Mouse (Mus musculus) MEL (cell line): Measurements from ENCODE around the gene Tmem41a. TPM values are rescaled to one million over a fixed set of nuclear protein-coding genes. Genes with fewer than 3 reads are reported as not detected.

Source experiments
- DNase-seq: peaks from one replicate; pipeline ENCODE4 v3.0.0; 2011; ENCODE audit warnings: low read depth, low spot score
- H3K27ac ChIP-seq: 2 replicates; pipeline ENCODE4 v1.5.1; 2012; ENCODE audit warnings: low read depth, mild to moderate bottlenecking, control low read depth, low read length, moderate library complexity; ENCODE audit not compliant: control insufficient read depth
- H3K27me3 ChIP-seq, 2 experiments: fragments of 150-350 bp in 1 of 2; sonication (generic) in 1 of 2; 2 replicates each; pipeline ENCODE4 v1.6.1; 2012; ENCODE audit warnings: low read length in 2 of 2, mild to moderate bottlenecking in 2 of 2, improper control_type of control experiment in 1 of 2, moderate library complexity in 1 of 2; ENCODE audit not compliant: insufficient read depth in 2 of 2, control insufficient read depth in 1 of 2
- H3K36me3 ChIP-seq, 2 experiments: 2 replicates each; pipeline ENCODE4 v1.6.1; 2012 to 2014; ENCODE audit warnings: low read length in 2 of 2, improper control_type of control experiment in 1 of 2, inconsistent platforms in 1 of 2, mild to moderate bottlenecking in 1 of 2; ENCODE audit not compliant: insufficient read depth in 2 of 2, control insufficient read depth in 1 of 2
- H3K4me1 ChIP-seq, 2 experiments: fragments of 150-350 bp in 1 of 2; sonication (generic) in 1 of 2; 2 replicates each; pipeline ENCODE4 v1.6.1; 2012; ENCODE audit warnings: low read length in 2 of 2, improper control_type of control experiment in 1 of 2, mild to moderate bottlenecking in 1 of 2; ENCODE audit not compliant: insufficient read depth in 2 of 2, control insufficient read depth in 1 of 2
- H3K4me3 ChIP-seq, 2 experiments: fragments of 150-350 bp in 1 of 2; sonication (generic) in 1 of 2; 2 replicates each; pipeline ENCODE4 v1.5.1; 2012; ENCODE audit warnings: low read depth in 2 of 2, low read length in 2 of 2, mild to moderate bottlenecking in 2 of 2, moderate library complexity in 2 of 2, control low read depth in 1 of 2, improper control_type of control experiment in 1 of 2; ENCODE audit not compliant: control insufficient read depth in 1 of 2, insufficient read depth in 1 of 2
- H3K79me2 ChIP-seq: 2 replicates; pipeline ENCODE4 v1.6.1; 2012; ENCODE audit warnings: mild to moderate bottlenecking, low read length, moderate library complexity; ENCODE audit not compliant: control insufficient read depth, poor library complexity, insufficient read depth
- H3K9ac ChIP-seq: 2 replicates; pipeline ENCODE4 v1.6.1; 2012; ENCODE audit warnings: low read depth, mild to moderate bottlenecking, control low read depth, low read length, moderate library complexity; ENCODE audit not compliant: control insufficient read depth, poor library complexity, severe bottlenecking
- H3K9me3 ChIP-seq: fragments of 150-350 bp; sonication (generic); replicated peaks from 2 replicates; pipeline ENCODE4 v1.6.1; 2012; ENCODE audit warnings: mild to moderate bottlenecking, low read length, improper control_type of control experiment, moderate library complexity; ENCODE audit not compliant: insufficient read depth
- BHLHE40 ChIP-seq: IDR thresholded peaks from 2 replicates; pipeline ENCODE4 v1.6.1; 2012; ENCODE audit warnings: low read depth, mild to moderate bottlenecking, inconsistent platforms, low read length, improper control_type of control experiment, borderline replicate concordance
- CHD1 ChIP-seq: IDR thresholded peaks from 2 replicates; pipeline ENCODE4 v1.6.1; 2012; ENCODE audit warnings: low read depth, mild to moderate bottlenecking, inconsistent platforms, low read length, improper control_type of control experiment
- CTCF ChIP-seq, 3 experiments: IDR thresholded peaks in 2 of 3; conservative IDR thresholded peaks in 1 of 3; 2 replicates each; pipeline ENCODE4 v1.5.1; 2011 to 2012; ENCODE audit warnings: low read length in 3 of 3, low read depth in 2 of 3, mild to moderate bottlenecking in 2 of 3, improper control_type of control experiment in 1 of 3, inconsistent platforms in 1 of 3, mixed read lengths in 1 of 3, moderate library complexity in 1 of 3; ENCODE audit not compliant: control insufficient read depth in 1 of 3, insufficient read depth in 1 of 3, poor library complexity in 1 of 3, severe bottlenecking in 1 of 3
- ELF1 ChIP-seq: IDR thresholded peaks from 2 replicates; pipeline ENCODE4 v1.6.1; 2014; ENCODE audit warnings: low read depth, mild to moderate bottlenecking, inconsistent platforms, low read length, improper control_type of control experiment, moderate library complexity
- EP300 ChIP-seq, 2 experiments: IDR thresholded peaks; 2 replicates each; pipeline ENCODE4 v1.6.1; 2011; ENCODE audit warnings: improper control_type of control experiment in 2 of 2, low read length in 2 of 2, low read depth in 1 of 2, mild to moderate bottlenecking in 1 of 2
- ETS1 ChIP-seq: IDR thresholded peaks from 2 replicates; pipeline ENCODE4 v1.6.1; 2012; ENCODE audit warnings: low read depth, mild to moderate bottlenecking, inconsistent platforms, low read length, improper control_type of control experiment, moderate library complexity
- GABPA ChIP-seq: IDR thresholded peaks from 2 replicates; pipeline ENCODE4 v1.6.1; 2012; ENCODE audit warnings: low read depth, mild to moderate bottlenecking, inconsistent platforms, low read length, improper control_type of control experiment, moderate library complexity
- GATA1 ChIP-seq: IDR thresholded peaks from 2 replicates; pipeline ENCODE4 v1.6.1; 2011; ENCODE audit warnings: low read depth, low read length, improper control_type of control experiment
- HCFC1 ChIP-seq: IDR thresholded peaks from 2 replicates; pipeline ENCODE4 v1.6.1; 2012; ENCODE audit warnings: low read depth, mild to moderate bottlenecking, inconsistent platforms, low read length, improper control_type of control experiment, moderate library complexity
- JUND ChIP-seq: IDR thresholded peaks from 2 replicates; pipeline ENCODE4 v1.6.1; 2011; ENCODE audit warnings: low read depth, mild to moderate bottlenecking, improper control_type of control experiment, low read length
- KAT2A ChIP-seq: conservative IDR thresholded peaks from 2 replicates; pipeline ENCODE4 v1.6.1; 2012; ENCODE audit warnings: low read depth, low read length, improper control_type of control experiment, inconsistent platforms
- MAFK ChIP-seq: IDR thresholded peaks from 2 replicates; pipeline ENCODE4 v1.6.1; 2011; ENCODE audit warnings: low read depth, mild to moderate bottlenecking, low read length, improper control_type of control experiment, borderline replicate concordance
- MAZ ChIP-seq: IDR thresholded peaks from 2 replicates; pipeline ENCODE4 v1.6.1; 2012; ENCODE audit warnings: low read depth, mild to moderate bottlenecking, inconsistent platforms, low read length, improper control_type of control experiment
- MXI1 ChIP-seq: IDR thresholded peaks from 2 replicates; pipeline ENCODE4 v1.6.1; 2011; ENCODE audit warnings: mild to moderate bottlenecking, low read depth, low read length, improper control_type of control experiment
- NRF1 ChIP-seq: IDR thresholded peaks from 2 replicates; pipeline ENCODE4 v1.6.1; 2014; ENCODE audit warnings: low read depth, mild to moderate bottlenecking, inconsistent platforms, low read length, improper control_type of control experiment, moderate library complexity; ENCODE audit not compliant: poor library complexity, insufficient read depth, severe bottlenecking
- POLR2A ChIP-seq, 2 experiments: IDR thresholded peaks; 2 replicates each; pipeline ENCODE4 v1.6.1; 2011 to 2012; ENCODE audit warnings: low read length in 2 of 2, mild to moderate bottlenecking in 2 of 2, control low read depth in 1 of 2, improper control_type of control experiment in 1 of 2, low read depth in 1 of 2, moderate library complexity in 1 of 2; ENCODE audit not compliant: control insufficient read depth in 1 of 2, insufficient read depth in 1 of 2, poor library complexity in 1 of 2
- POLR2AphosphoS2 ChIP-seq: IDR thresholded peaks from 2 replicates; pipeline ENCODE4 v1.6.1; 2011; ENCODE audit warnings: low read length, improper control_type of control experiment
- POLR2AphosphoS5 ChIP-seq: IDR thresholded peaks from 2 replicates; pipeline ENCODE4 v1.6.1; 2012; ENCODE audit warnings: low read depth, borderline replicate concordance, mild to moderate bottlenecking, inconsistent platforms, low read length, moderate library complexity, mixed read lengths
- RAD21 ChIP-seq: IDR thresholded peaks from 2 replicates; pipeline ENCODE4 v1.6.1; 2011; ENCODE audit warnings: mild to moderate bottlenecking, low read depth, low read length, improper control_type of control experiment
- RCOR1 ChIP-seq: IDR thresholded peaks from 2 replicates; pipeline ENCODE4 v1.6.1; 2012; ENCODE audit warnings: low read depth, mild to moderate bottlenecking, inconsistent platforms, low read length, improper control_type of control experiment
- SMC3 ChIP-seq: IDR thresholded peaks from 2 replicates; pipeline ENCODE4 v1.6.1; 2011; ENCODE audit warnings: low read depth, low read length, improper control_type of control experiment
- TBP ChIP-seq: IDR thresholded peaks from 2 replicates; pipeline ENCODE4 v1.8.0; 2011; ENCODE audit warnings: low read depth, low read length, improper control_type of control experiment
- TCF12 ChIP-seq: IDR thresholded peaks from 2 replicates; pipeline ENCODE4 v1.6.1; 2014; ENCODE audit warnings: low read depth, mild to moderate bottlenecking, inconsistent platforms, low read length, improper control_type of control experiment, moderate library complexity
- USF1 ChIP-seq: IDR thresholded peaks from 2 replicates; pipeline ENCODE4 v1.6.1; 2014; ENCODE audit warnings: low read depth, mild to moderate bottlenecking, inconsistent platforms, low read length, improper control_type of control experiment, moderate library complexity
- ZC3H11A ChIP-seq: IDR thresholded peaks from 2 replicates; pipeline ENCODE4 v1.6.1; 2012; ENCODE audit warnings: low read depth, mild to moderate bottlenecking, inconsistent platforms, low read length, improper control_type of control experiment
- ZKSCAN1 ChIP-seq: IDR thresholded peaks from 2 replicates; pipeline ENCODE4 v1.6.1; 2012; ENCODE audit warnings: low read depth, mild to moderate bottlenecking, inconsistent platforms, low read length, improper control_type of control experiment, moderate library complexity
- ZMIZ1 ChIP-seq: IDR thresholded peaks from 2 replicates; pipeline ENCODE4 v1.6.1; 2012; ENCODE audit warnings: low read depth, mild to moderate bottlenecking, inconsistent platforms, low read length, improper control_type of control experiment, moderate library complexity
- polyA plus RNA-seq, 2 experiments: library from polyadenylated mRNA; stranded (reverse) in 1 of 2; unstranded in 1 of 2; fragments of >175 nt in 1 of 2; fragments of >200 nt in 1 of 2; gene quantifications; 2 replicates each; pipeline versions ENCODE4 v1.2.1 to v1.2.4; 2012; ENCODE audit warnings: low replicate concordance in 2 of 2, low read depth in 1 of 2; ENCODE audit not compliant: insufficient read length in 2 of 2, insufficient read depth in 1 of 2, missing spikeins in 1 of 2
- total RNA-seq: library from RNA; depleted of rRNA; stranded (reverse); fragments of 300-350 nt; gene quantifications from 2 replicates; pipeline ENCODE4 v1.2.3, GENCODE M21; 2012

Gene Tmem41a
- total and polyA plus RNA-seq, 3 experiments: 32.9 to 50.3 TPM; not detected in 1

- Histone ChIP-seq H3K4me1 (no peaks in the 10 kb centered on the region), H3K27ac (no peak overlapping the region), H3K9me3 (no peaks in the 10 kb centered on the region), H3K79me2 (no peaks in the 10 kb centered on the region), H3K36me3 (no peaks in the 10 kb centered on the region), H3K9ac (no peak overlapping the region), H3K4me3 (no peak overlapping the region), H3K27me3 (peaks cover 0 to 2% of the 10 kb centered on the region in 2 experiments; a peak in 1 of 4 replicates)
- no peak for DNase-seq
- no peak for TF ChIP-seq ETS1
- no peak for TF ChIP-seq POLR2AphosphoS2
- TF ChIP-seq ZMIZ1: no peak
- no peak for TF ChIP-seq MAFK
Observed at GRCm38 (mm10) chr16:21971446-21971845, 24.1 kb upstream of the Tmem41a start.

- DNase-seq: no peak
Observed at GRCm38 (mm10) chr16:21970536-21970935, 23.2 kb upstream of the Tmem41a start.

GRCm38 (mm10) chr16:21969874-21970273, 22.5 kb upstream of the Tmem41a start:
- no peak for TF ChIP-seq GATA1
- TF ChIP-seq POLR2A (IDR thresholded peaks at IDR 0.05; ENCODE audit: control insufficient read depth in 1 of 2, insufficient read depth in 1 of 2, low read depth in 1 of 2, low read length in 2 of 2, poor library complexity in 1 of 2): no peak
- no peak for TF ChIP-seq SMC3
- TF ChIP-seq CTCF (IDR thresholded peaks at IDR 0.05 in 2 of 3, conservative IDR thresholded peaks at IDR 0.05 in 1 of 3; ENCODE audit: control insufficient read depth in 1 of 3, insufficient read depth in 1 of 3, low read depth in 2 of 3, low read length in 3 of 3, poor library complexity in 1 of 3, severe bottlenecking in 1 of 3): no peak
- TF ChIP-seq GABPA: no peak
- no peak for TF ChIP-seq RAD21
- no peak for TF ChIP-seq ZMIZ1
- no peak for TF ChIP-seq RCOR1
- no peak for TF ChIP-seq ELF1
- no peak for TF ChIP-seq EP300 (IDR thresholded peaks at IDR 0.05; ENCODE audit: low read depth in 1 of 2, low read length in 2 of 2)
- no peak for TF ChIP-seq POLR2AphosphoS5
- no peak for TF ChIP-seq KAT2A
- TF ChIP-seq BHLHE40: no peak
- TF ChIP-seq HCFC1: no peak
- Histone ChIP-seq H3K4me1 (no peaks in the 10 kb centered on the region), H3K36me3 (no peaks in the 10 kb centered on the region), H3K27ac (no peak overlapping the region), H3K9ac (no peak overlapping the region), H3K27me3 (peaks cover 0 to 2% of the 10 kb centered on the region in 2 experiments; a peak in 1 of 4 replicates), H3K4me3 (no peak overlapping the region), H3K79me2 (no peaks in the 10 kb centered on the region), H3K9me3 (no peaks in the 10 kb centered on the region)
- no peak for DNase-seq

More at GRCm38 (mm10) chr16:21970536-21970935, 23.2 kb upstream of the Tmem41a start:
- TF ChIP-seq BHLHE40 (no peak), MXI1 (no peak), TBP (no peak), GABPA (no peak), TCF12 (no peak), KAT2A (no peak), ZC3H11A (no peak), ELF1 (no peak), JUND (no peak), CHD1 (no peak), MAZ (no peak), USF1 (no peak), SMC3 (no peak), NRF1 (no peak), ZKSCAN1 (no peak), GATA1 (no peak), RAD21 (no peak)
- Histone ChIP-seq H3K27ac (no peak overlapping the region), H3K79me2 (no peaks in the 10 kb centered on the region), H3K4me3 (no peak overlapping the region), H3K4me1 (no peaks in the 10 kb centered on the region), H3K9ac (no peak overlapping the region), H3K36me3 (no peaks in the 10 kb centered on the region), H3K9me3 (no peaks in the 10 kb centered on the region), H3K27me3 (peaks cover 0 to 2% of the 10 kb centered on the region in 2 experiments; a peak in 1 of 4 replicates)
